In the genomic region with DNA sequence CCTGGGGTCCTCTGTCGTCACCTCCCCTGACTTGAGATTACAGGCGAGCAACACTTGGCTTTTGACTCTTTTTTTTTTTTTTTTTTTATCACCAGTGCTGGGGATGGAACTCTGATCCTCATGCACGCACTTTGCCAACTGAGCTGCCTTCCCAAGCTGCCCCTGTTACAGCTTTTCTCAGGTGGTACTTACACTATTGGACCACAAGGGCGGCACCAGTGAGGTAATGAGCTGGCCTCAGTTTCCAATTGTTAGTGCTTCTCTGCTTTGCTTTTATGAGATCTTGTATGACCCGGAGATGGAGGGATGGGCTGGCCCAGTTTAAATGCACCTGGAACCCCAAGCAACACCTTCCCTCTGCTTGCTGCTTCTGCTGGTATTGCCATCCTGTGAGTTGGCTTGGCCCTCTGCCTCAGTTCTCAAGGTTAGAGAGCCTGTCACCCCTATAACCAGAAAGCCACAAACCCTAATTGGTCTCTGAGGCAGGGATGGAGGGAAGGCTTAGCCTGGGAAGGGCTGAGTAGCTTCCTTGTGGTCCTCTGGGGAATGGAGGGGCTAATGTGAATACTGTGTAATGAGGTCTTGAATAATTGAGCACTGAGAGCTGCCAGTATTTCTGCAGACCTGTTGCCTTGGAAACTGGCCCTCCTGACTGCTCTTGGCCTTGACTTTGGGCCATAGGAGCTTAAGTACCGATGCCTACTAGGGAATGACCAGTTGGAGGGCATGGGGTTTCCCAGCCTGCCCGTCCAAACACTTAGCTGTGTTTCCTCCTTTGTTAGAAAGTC, we compare ENCODE assay signal across 10 mouse cellular contexts. TPM values are rescaled to one million over a fixed set of nuclear protein-coding genes. Genes with fewer than 3 reads are reported as not detected.
A peak's percentile ranks its signal among the peaks of the same experiment; 100 is the strongest.
DNase-seq lines count a peak whose midpoint lies in the region; ATAC-seq and TF ChIP-seq lines count a peak whose summit lies in the region.
"Had no signal": no experiment of that assay in that cellular context is flagged by ENCODE, and none has a peak within 500 bp of the region (broad histone marks: within the 10 kb centered on the region; RNA-seq: fewer than 3 reads in every experiment).

No protein-coding gene starts in this region.

- intact Hi-C loops in gastrocnemius, adult 2 months (cut with DNase I), result no loop called here

- DNase-seq in gastrocnemius, adult 2 months, result no peak
- DNase-seq in gastrocnemius, postnatal 10 days, result no peak
- peak; percentile 11 for DNase-seq in lung, embryonic 14.5 days
- no peak for DNase-seq in lung, adult 18-20 months
- DNase-seq in midbrain, postnatal 0 days (ENCODE audit: low spot score), result peak; percentile 87
- DNase-seq in layer of hippocampus, postnatal 25 days (ENCODE audit: extremely low spot score in 1 of 2, low spot score in 1 of 2), result no peak
- DNase-seq in urinary bladder, postnatal 36 days (ENCODE audit: low spot score in 2 of 2), result no peak
- DNase-seq: thymus, adult 18-20 months had no signal

- peak; percentile 31 for TF ChIP-seq CTCF in gastrocnemius, adult 2 months (IDR thresholded peaks at IDR 0.05)
- TF ChIP-seq CTCF in lung, embryonic 14.5 days (IDR thresholded peaks at IDR 0.05; ENCODE audit: low read depth), result no peak
- peak; percentile 54 for TF ChIP-seq CTCF in midbrain, postnatal 0 days (IDR thresholded peaks at IDR 0.05)

- no peak overlapping the region for H3K9ac ChIP-seq in lung, embryonic 14.5 days
- no peak overlapping the region for H3K9ac ChIP-seq in hindbrain, embryonic 12.5 days
- H3K9ac ChIP-seq in midbrain, postnatal 0 days (replicated peaks; ENCODE audit: low read length, poor library complexity, severe bottlenecking), result no peak overlapping the region
- H3K9ac ChIP-seq: embryonic facial prominence, embryonic 15.5 days had no signal

- peaks cover 20% of the 10 kb centered on the region for H3K4me1 ChIP-seq in lung, embryonic 14.5 days (ENCODE audit: insufficient read depth)
- peaks cover 58% of the 10 kb centered on the region for H3K4me1 ChIP-seq in hindbrain, embryonic 12.5 days
- H3K4me1 ChIP-seq in midbrain, postnatal 0 days (ENCODE audit: insufficient read depth, low read length), result peaks cover 23% of the 10 kb centered on the region

- no peaks in the 10 kb centered on the region for H3K9me3 ChIP-seq in lung, embryonic 14.5 days (ENCODE audit: low read depth, low read length)
- no peaks in the 10 kb centered on the region for H3K9me3 ChIP-seq in hindbrain, embryonic 12.5 days (replicated peaks)
- H3K9me3 ChIP-seq in midbrain, postnatal 0 days (ENCODE audit: low read length), result no peaks in the 10 kb centered on the region
- H3K9me3 ChIP-seq: embryonic facial prominence, embryonic 15.5 days had no signal

- 79% methylated on average over 7 of the region's 7 CpGs for WGBS in lung, embryonic 14.5 days
- WGBS in hindbrain, embryonic 12.5 days, result 75% methylated on average over 7 of the region's 7 CpGs
- 74% methylated on average over 7 of the region's 7 CpGs for WGBS in midbrain, postnatal 0 days

- 0 out of 2 replicates have a peak, but pooled peaks cover 3% of the 10 kb centered on the region for H3K27me3 ChIP-seq in lung, embryonic 14.5 days (ENCODE audit: insufficient read depth, low read length)
- H3K27me3 ChIP-seq in hindbrain, embryonic 12.5 days, result peaks cover 5% of the 10 kb centered on the region; the same call in 1 of the 2 replicates
- H3K27me3 ChIP-seq in midbrain, postnatal 0 days (ENCODE audit: insufficient read depth, low read length), result no peaks in the 10 kb centered on the region

- H3K27ac ChIP-seq in gastrocnemius, adult 2 months, result peak overlapping the region; percentile 73
- H3K27ac ChIP-seq in lung, embryonic 14.5 days (ENCODE audit: low read depth), result no peak overlapping the region
- H3K27ac ChIP-seq in hindbrain, embryonic 12.5 days, result peak overlapping the region; percentile 17; the same call in 1 of the 2 replicates
- H3K27ac ChIP-seq in midbrain, postnatal 0 days (ENCODE audit: low read depth, low read length), result peak overlapping the region; percentile 51
- H3K27ac ChIP-seq: embryonic facial prominence, embryonic 15.5 days had no signal

- no peak for ATAC-seq in lung, embryonic 14.5 days (ENCODE audit: insufficient read depth)
- ATAC-seq in hindbrain, embryonic 12.5 days (ENCODE audit: low FRiP score), result no peak
- ATAC-seq in midbrain, postnatal 0 days (ENCODE audit: low FRiP score), result no peak; the same call in 1 of the 2 replicates

- no peaks in the 10 kb centered on the region for H3K36me3 ChIP-seq in lung, embryonic 14.5 days (ENCODE audit: insufficient read depth)
- H3K36me3 ChIP-seq in hindbrain, embryonic 12.5 days, result no peaks in the 10 kb centered on the region
- H3K36me3 ChIP-seq in midbrain, postnatal 0 days (ENCODE audit: insufficient read depth, low read length), result no peaks in the 10 kb centered on the region
- H3K36me3 ChIP-seq: embryonic facial prominence, embryonic 15.5 days had no signal

- H3K4me3 ChIP-seq in gastrocnemius, adult 2 months, result peak overlapping the region; percentile 43
- H3K4me3 ChIP-seq in lung, embryonic 14.5 days (ENCODE audit: low read depth, low read length), result no peak overlapping the region
- H3K4me3 ChIP-seq in hindbrain, embryonic 12.5 days, result no peak overlapping the region
- H3K4me3 ChIP-seq in midbrain, postnatal 0 days (ENCODE audit: low read depth, low read length), result no peak overlapping the region
- H3K4me3 ChIP-seq: embryonic facial prominence, embryonic 15.5 days had no signal

- H3K4me2 ChIP-seq in lung, embryonic 14.5 days, result no peak overlapping the region
- H3K4me2 ChIP-seq in hindbrain, embryonic 12.5 days (replicated peaks), result no peak overlapping the region
- H3K4me2 ChIP-seq in midbrain, postnatal 0 days (ENCODE audit: low read depth, low read length, poor library complexity, severe bottlenecking), result no peak overlapping the region
- H3K4me2 ChIP-seq: embryonic facial prominence, embryonic 15.5 days had no signal

RNA-seq across cellular contexts. Expression of gene Parvb, which starts 3.1 kb away (rescaled TPM):
- 10 to 100 TPM; 48.4 to 63.3 TPM for total RNA-seq in gastrocnemius, adult 2 months (2021)
- 10 to 100 TPM; 80.9 to 83.6 TPM for total RNA-seq in gastrocnemius, postnatal 10 days (2021)
- polyA plus RNA-seq in lung, embryonic 14.5 days (2014; fragmentation: Nextera tagmentation; extraction: Ambion mirVana), result 5.3 and 5.4 TPM in 2 replicates
- polyA plus RNA-seq in hindbrain, embryonic 12.5 days (2016; fragmentation: Nextera tagmentation; extraction: Ambion mirVana), result 5.0 and 6.5 TPM in 2 replicates
- total RNA-seq in midbrain, postnatal 0 days (2014; rRNA removed), result 9.6 and 14.0 TPM in 2 replicates
- polyA plus RNA-seq in midbrain, postnatal 0 days (2015; fragmentation: Nextera tagmentation; extraction: Ambion mirVana), result 4.3 and 5.8 TPM in 2 replicates
- total RNA-seq in layer of hippocampus, postnatal 25 days (2021), result 10 to 100 TPM; 43.5 to 44.3 TPM

RNA-seq across cellular contexts. Expression of gene Samm50, which starts 42.9 kb away (rescaled TPM):
- total RNA-seq in gastrocnemius, adult 2 months (2021), result 100 to 1,000 TPM; 154 to 224 TPM
- total RNA-seq in gastrocnemius, postnatal 10 days (2021), result 100 to 1,000 TPM; 159 to 191 TPM
- polyA plus RNA-seq in lung, embryonic 14.5 days (2014; fragmentation: Nextera tagmentation; extraction: Ambion mirVana), result 78.4 and 80.1 TPM in 2 replicates
- polyA plus RNA-seq in hindbrain, embryonic 12.5 days (2016; fragmentation: Nextera tagmentation; extraction: Ambion mirVana), result 87.8 and 94.7 TPM in 2 replicates
- total RNA-seq in midbrain, postnatal 0 days (2014; rRNA removed), result 38.9 and 39.7 TPM in 2 replicates
- 88.1 and 90.9 TPM in 2 replicates for polyA plus RNA-seq in midbrain, postnatal 0 days (2015; fragmentation: Nextera tagmentation; extraction: Ambion mirVana)
- total RNA-seq in layer of hippocampus, postnatal 25 days (2021), result 10 to 100 TPM; 90.3 to 92.3 TPM

Comparison
In these comparisons a context has a peak if more than half of its experiments do, and no peak if none do; other contexts are left out.
1. DNase-seq: peak in lung, embryonic 14.5 days (single experiment) and midbrain, postnatal 0 days (single experiment); none in gastrocnemius, adult 2 months (single experiment), gastrocnemius, postnatal 10 days (single experiment), lung, adult 18-20 months (0 of 2), layer of hippocampus, postnatal 25 days (0 of 2) and urinary bladder, postnatal 36 days (0 of 2).